Mouse (Mus musculus): ENCODE results near the gene Ribc1. TPM values are rescaled to one million over a fixed set of nuclear protein-coding genes. Genes with fewer than 3 reads are reported as not detected.

Gene Ribc1
- under 1 TPM; 0.52 to 0.85 TPM for polyA plus RNA-seq (2017; shearing (Covaris generic))

DNA sequence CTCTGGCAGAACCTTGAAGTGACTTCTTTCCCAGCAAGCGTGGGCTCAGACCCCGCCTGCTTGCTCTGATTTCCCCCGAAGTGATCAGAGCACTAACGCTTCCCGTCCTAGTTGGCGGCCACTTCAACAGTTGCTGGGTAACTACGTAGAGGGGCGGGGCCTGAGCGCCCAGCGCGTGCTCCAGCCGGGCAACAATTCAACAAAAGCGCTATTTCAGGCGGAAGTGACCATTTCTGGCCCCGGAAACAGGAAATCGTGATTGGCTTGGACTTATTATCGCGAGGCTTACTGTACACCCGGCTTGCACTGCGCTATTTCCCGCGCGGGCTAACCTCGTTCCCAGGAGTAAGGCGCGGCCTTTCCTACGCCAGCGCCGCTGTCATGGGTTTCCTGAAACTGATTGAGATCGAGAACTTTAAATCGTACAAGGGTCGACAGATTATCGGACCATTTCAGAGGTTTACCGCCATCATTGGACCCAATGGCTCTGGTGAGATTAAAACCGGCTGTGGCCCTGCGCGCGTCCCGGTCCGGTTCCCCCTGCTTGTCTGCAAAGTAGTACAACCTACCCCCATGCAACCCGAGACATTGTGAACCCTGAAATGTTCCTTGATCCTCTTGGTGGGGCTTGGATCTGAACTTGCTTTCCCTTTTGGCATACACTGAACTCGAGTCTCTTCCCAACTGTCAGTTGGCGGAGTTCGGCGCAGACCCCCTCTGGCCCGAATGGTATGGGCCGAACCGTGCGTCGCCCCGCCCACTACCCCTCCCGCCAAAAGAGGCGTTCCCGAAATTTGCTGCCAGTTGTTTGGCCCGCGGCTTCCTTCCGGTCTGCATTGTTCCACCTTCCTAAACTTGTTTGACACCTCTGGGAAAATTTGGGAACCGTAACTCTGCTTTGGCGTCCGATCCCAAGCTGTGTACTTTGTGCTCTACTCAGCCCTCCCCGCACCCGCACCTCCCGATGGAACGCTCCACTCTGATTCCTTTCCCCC, at the start of gene Ribc1, which contains the start of gene Smc1a:
Ribc1 (minus strand) TSS at position 145 of the 995 bp plus-strand sequence.
Smc1a (plus strand) TSS at position 278 of the 995 bp plus-strand sequence.
- peak; percentile 92 for ATAC-seq

DNA sequence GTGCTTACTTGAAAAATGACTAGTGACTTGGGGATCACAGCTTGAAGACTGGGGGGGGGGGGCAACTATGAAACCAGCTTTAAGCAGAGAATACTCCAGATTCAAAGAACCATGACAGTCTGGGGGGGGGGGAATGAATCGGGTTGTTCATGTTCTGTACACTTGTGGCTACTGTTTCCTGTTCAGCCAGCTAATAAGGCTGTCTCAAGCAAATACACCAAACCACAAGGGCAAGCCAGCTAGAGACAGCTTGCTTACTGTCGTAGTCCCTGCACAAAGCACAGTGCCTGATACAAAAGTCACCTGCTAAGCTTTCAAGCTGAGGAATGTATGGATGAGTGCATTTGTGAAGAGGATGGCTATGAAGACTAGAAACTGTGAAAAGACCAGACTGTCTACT, 49.6 kb upstream of the Ribc1 start:
- ATAC-seq = no peak

DNA sequence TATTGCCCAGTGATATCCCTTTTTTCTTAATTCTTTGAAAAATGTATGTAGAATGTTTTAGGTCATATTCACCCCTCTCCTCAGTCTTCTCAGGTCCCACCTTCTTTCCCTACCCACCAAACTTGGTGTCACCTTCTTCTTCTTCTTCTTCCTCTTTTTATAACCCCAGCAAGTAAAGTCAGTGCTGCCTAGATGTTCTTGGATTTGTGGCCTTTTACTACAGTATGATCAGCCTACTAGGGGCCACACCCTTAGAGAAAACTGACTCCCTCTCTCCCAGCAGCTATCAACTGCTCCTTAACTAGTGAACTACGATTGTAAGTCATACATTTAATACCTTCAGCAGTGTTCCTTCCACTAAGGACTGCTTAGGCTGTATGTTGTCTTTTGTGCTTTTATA, 38.0 kb upstream of the Ribc1 start:
- no peak for ATAC-seq

DNA sequence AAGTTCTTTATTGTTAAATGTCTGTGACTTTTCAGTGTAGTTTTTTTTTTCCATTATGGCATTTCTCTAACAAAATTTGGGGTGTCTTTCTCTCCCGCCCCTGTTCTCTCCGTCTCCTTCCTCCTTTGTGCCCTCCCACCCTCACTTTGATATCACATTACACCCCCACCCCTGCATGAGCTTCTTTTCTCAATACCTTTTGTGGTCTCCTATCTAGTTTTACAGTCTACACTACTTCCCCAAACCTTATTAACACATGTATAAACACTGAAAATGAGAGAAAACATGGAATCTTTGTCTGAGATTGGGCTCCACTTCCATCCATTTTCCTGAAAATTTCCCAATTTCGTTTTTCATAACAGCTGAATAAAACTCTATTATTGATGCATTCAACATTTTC, 36.5 kb upstream of the Ribc1 start:
- ATAC-seq = no peak

DNA sequence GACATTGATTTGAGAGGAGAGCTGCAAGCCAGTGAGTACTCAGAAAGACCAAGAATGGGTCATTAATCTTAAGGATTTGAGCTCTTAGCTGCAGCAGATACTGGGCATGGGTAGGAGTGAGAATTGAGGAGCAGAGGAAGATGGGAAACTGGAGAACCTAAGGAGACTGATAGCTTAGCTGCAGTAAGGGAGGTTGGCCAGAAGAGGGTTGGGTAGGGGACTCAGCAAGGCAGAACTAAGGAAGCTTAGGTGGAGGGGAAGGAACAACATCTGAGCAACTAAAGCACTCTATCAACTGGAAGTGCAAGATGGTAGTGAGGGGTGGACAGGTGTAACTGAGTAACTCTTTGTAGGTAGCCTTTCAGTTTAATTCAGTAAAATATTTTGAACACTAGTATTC, 31.1 kb upstream of the Ribc1 start:
- ATAC-seq = no peak

DNA sequence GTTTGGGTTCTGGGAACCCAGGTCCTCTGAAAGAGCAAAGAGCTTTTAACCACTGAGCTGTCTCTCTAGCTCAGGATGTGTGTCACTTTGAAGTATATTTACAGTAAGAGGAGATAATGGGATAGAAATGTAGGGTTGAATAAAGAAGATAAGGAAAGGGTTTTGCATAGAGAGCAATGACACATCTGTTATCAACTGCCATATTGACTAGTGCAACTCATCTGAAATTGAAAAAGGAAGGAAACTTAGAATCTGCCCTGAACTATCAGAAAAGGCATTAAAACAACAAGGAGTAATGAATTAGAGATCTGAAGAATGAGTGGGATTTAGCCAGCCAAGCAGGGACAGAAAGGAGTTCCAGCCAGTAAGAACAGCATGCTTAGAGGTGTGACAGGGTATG, 23.8 kb upstream of the Ribc1 start:
- no peak for ATAC-seq

DNA sequence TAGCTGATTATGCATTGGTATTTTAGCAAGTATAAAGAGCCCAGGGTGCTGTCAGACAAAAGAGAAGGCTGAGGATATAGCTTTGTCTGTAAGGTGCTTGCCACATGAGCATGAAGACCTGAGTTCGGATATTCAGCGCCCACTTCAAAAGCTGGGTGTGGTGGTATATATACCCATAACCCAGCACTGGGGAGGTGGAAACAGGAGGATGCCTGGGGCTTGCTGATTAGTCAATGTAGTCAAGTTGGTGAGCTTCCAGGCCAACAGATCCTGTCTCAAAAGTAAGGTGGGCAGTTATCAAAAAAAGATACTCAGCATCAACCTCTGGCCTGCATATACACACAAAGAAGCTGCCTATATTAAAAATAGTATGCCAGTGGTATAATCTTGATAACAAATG, 3.2 kb upstream of the Ribc1 start:
- no peak for ATAC-seq

DNA sequence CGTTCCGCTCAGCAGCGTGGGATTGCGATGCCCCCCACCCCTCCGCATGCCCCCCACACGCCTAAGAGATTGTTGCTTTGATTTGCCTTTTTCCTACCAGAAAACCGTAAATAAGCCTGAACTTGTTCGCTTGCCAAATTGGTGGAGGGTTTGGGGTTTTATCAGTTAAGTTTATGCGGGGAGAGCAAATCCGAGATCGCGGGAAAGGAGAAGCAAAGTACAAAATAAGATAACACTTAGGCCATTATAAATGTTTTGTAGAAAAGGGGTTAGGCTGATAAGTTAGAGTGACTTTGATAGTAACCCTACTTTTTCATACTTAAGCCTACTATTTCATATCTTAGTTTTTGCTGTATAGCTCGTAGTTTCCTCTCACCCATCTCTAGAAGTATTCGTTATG, 1.1 kb upstream of the Ribc1 start:
- ATAC-seq = no peak

DNA sequence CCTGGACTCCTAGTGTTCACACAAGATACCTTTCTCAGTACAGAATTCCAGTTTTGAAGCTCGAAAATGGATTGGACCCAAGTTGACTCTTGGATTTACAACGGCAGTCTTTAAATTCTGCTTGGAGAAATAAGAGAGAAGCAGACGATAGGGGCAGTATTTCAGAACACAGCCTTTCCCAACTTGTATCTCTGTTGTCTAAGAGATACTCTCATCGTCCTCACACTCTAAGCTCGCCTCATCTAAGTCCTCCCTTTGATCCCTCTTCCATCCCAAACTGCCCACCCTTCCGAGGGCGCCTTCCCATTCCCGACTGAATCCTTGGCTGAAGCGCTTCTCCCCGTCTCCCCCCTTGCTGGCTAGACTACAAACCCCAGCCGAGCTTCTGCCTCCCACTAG, 344 bp downstream of the Ribc1 start:
- no peak for ATAC-seq

DNA sequence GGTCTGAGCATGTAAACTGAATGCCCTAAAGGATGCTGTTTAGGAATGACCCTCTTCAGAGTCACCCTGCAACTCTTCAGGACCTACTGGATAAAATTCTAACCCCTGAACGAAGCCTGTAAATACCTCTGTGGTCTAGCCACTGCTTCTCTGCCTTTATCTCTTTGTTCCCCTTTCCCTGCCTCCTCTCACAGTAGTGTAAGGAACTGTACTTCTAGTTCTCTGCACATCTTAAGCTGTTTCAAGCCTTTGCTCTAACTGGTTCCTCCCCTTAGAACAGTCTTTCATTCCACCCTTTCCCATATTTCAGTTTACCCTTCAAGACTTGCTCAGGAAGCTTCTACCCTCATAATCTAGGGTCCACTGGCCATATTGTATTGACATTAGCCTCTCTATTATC, 8.2 kb downstream of the Ribc1 start:
- ATAC-seq = no peak

DNA sequence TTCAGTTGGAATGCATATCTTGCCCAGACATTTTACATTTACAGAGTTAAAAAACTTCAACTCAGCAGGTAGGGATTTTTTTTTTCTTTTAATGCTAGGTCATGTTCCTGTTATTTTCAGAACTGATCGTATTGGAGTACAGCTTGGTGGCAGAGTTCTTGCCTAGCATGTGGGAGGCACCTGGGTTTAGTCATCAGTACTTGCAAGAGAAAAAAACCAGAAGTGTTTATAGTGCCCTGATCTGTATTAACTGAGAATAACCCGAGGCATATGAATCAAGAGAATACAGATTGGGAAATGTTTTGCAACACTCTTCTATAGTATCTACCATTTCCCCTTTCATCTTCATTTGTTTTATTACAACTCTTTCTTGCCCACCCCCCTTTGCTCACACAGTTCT, 13.2 kb downstream of the Ribc1 start:
- ATAC-seq = no peak

DNA sequence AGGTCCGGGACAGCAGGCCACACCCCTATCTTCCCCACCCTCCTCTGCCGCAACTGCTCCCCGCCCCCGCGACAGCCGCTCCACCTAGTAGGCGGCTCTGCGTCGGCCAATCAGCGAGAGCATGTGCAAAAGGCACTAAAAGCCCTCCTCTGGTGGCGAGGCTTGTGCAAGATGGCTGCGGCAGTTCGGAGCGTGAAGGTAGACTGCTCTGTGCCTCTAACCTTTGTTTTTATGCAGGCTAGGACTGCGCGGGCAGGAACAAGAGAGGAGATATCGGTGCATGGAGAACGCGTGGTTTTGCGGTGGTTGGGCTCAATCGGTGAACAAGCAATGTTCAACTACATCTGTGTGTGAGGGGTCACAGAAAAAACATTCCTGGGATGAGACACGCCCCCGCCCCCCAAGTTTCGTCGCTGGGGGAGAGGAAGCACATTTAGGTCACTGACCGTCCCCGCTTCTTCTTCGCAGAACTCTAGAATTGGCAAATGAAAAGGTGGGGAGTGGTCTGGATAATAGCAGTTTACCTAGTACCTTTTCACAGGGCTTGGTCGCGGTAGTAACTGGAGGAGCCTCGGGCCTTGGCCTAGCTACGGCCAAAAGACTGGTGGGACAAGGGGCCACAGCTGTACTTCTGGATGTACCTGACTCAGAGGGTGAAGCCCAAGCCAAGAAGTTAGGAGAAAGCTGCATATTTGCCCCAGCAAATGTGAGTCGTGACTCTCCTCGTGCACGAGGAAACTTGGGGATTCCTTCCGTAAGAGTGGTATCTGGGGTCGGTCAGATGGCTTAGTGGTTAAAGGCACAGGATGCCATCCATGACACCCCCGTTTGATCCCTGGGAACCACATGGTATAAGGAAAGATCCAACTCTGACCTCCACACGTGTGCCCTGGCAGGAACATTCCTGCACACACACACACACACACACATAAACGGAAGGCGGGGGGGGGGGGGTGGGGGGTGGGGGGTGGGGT, 14.1 kb downstream of the Ribc1 start, which contains the start of gene Hsd17b10:
Hsd17b10 (plus strand) TSS at position 109 of the 974 bp plus-strand sequence.
- ATAC-seq = peak; percentile 99

DNA sequence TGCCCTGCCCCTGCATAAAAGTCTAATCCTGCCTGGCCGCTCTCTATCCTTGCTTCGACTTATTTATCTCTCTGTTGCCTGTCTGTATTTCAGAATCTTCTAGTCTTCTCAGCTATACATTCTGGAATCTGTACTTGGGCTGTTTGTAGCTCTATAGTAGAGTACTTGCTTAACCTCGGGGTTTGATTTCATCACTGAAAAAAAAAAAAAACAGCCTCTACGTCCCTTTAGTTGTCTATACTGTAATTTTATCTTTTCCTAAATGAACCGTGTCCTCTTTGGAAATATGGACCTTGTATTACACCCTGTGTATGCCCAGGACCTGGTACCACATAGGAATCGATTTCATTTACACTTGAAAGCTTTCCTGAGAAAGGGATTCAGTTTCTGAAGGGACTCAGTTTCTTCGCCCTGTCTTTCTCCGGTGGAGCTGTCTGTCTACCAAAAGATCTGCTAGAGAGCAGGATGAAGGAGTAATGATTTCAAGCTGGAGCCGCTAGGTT, 14.9 kb downstream of the Ribc1 start:
- no peak for ATAC-seq

DNA sequence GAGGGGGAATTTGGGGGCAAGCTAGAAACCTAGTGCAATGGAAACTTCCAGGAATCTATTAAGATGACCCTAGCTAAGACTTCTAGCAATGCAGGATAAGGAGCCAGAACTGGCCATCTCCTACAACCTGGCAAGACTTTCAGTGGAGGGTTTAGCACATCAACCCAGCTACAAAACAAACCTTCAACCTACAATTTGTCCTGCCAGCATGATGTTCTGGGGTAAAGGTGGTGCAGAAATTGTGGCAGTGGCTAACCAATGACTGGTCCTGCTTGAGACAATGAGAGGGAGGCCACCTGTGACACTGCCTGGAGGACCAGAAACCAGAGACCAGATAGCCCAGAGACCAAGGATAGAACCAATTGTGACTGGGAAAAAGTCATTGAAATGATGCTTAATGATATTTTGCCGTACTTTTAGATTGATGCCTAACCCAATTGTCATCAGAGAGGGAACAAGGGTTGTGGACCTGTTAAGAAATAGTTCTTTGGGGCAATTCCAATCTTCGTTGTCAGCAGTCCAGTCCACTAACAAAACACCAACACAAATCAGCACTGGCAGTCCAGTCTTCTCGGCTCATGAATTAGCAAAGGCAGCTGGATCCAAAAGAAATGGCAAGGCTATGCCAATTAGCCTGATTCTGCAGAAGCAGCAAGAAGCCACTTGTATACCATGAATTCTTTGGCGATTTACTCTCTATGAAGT, 16.9 kb downstream of the Ribc1 start:
- no peak for ATAC-seq

Other genes starting within 250 kb of the Ribc1 start
- gene Huwe1, start 215.5 kb downstream of the Ribc1 start, polyA plus RNA-seq (2017; shearing (Covaris generic)) = 10 to 100 TPM; 45.3 to 56.5 TPM
- 100 to 1,000 TPM; 116 to 147 TPM for gene Hsd17b10, start 14.4 kb downstream of the Ribc1 start, polyA plus RNA-seq (2017; shearing (Covaris generic))
- 10 to 100 TPM; 91.4 to 94.0 TPM for gene Smc1a, start 133 bp upstream of the Ribc1 start, polyA plus RNA-seq (2017; shearing (Covaris generic))
- not detected for gene Iqsec2, start 128.0 kb upstream of the Ribc1 start, polyA plus RNA-seq (2017; shearing (Covaris generic))
- 10 to 100 TPM; 23.8 to 27.1 TPM for gene Kdm5c, start 216.7 kb upstream of the Ribc1 start, polyA plus RNA-seq (2017; shearing (Covaris generic))

Data from activated CD4-positive, CD25-positive, alpha-beta regulatory T cell, adult 4 months (primary cell).